Mouse (Mus musculus) liver, embryonic 15.5 days (tissue): ENCODE measurements around the gene Mov10. TPM values are rescaled to one million over a fixed set of nuclear protein-coding genes. Genes with fewer than 3 reads are reported as not detected.
"Not testable (repeated sequence)": the region's sequence is repeated elsewhere in the genome, so short reads cannot be mapped to it uniquely, and the experiment has no call there.

ENCODE experiments used
- ATAC-seq: fragments of 200-750 bp; cut with Nextera tagmentation; 2 replicates; pipeline ENCODE4 v1.8.0; 2017; ENCODE audit warnings: moderate number of reproducible peaks, mild to moderate bottlenecking, moderate library complexity; ENCODE audit not compliant: insufficient read depth
- H3K27ac ChIP-seq: fragments of 300-500 bp; sonication (generic); replicated peaks from 2 replicates; pipeline ENCODE4 v1.5.1; 2015; ENCODE audit warnings: mild to moderate bottlenecking, inconsistent platforms
- H3K27me3 ChIP-seq: fragments of 300-500 bp; sonication (generic); 2 replicates; pipeline ENCODE4 v1.6.1; 2015; ENCODE audit warnings: mild to moderate bottlenecking, inconsistent platforms
- H3K36me3 ChIP-seq: fragments of 300-500 bp; sonication (generic); replicated peaks from 2 replicates; pipeline ENCODE4 v1.6.1; 2015; ENCODE audit warnings: moderate library complexity, mild to moderate bottlenecking, inconsistent platforms
- H3K4me1 ChIP-seq: fragments of 300-500 bp; sonication (generic); replicated peaks from 2 replicates; pipeline ENCODE4 v1.6.1; 2015; ENCODE audit warnings: inconsistent platforms
- H3K4me2 ChIP-seq: fragments of 300-500 bp; sonication (generic); 2 replicates; pipeline ENCODE4 v1.6.1; 2015; ENCODE audit warnings: moderate library complexity, mild to moderate bottlenecking, inconsistent platforms
- H3K4me3 ChIP-seq: fragments of 300-500 bp; sonication (generic); replicated peaks from 2 replicates; pipeline ENCODE4 v1.5.1; 2015; ENCODE audit warnings: mild to moderate bottlenecking, inconsistent platforms
- H3K9ac ChIP-seq: fragments of 300-500 bp; sonication (generic); 2 replicates; pipeline ENCODE4 v1.6.1; 2015; ENCODE audit warnings: moderate library complexity, mild to moderate bottlenecking, inconsistent platforms
- H3K9me3 ChIP-seq: fragments of 300-500 bp; sonication (generic); replicated peaks from 2 replicates; pipeline ENCODE4 v1.6.1; 2016; ENCODE audit warnings: inconsistent platforms
- WGBS: fragments of 180-500 bp; shearing (Covaris S2); methylation state at CpG from one replicate; pipeline ENCODE4 v1.1.7; 2015; ENCODE audit warnings: mixed read lengths; ENCODE audit not compliant: insufficient replicate concordance; 5-methylcytosine and 5-hydroxymethylcytosine counted together
- polyA plus RNA-seq: library from polyadenylated mRNA; unstranded; fragments of >200 nt; fragmentation: Nextera tagmentation; extraction: Ambion mirVana; gene quantifications from 2 replicates; pipeline ENCODE4 v1.2.1, GENCODE M21; 2015

Mov10 gene
- polyA plus RNA-seq, 1 experiment from 2014 or later = 27.6 TPM

DNA sequence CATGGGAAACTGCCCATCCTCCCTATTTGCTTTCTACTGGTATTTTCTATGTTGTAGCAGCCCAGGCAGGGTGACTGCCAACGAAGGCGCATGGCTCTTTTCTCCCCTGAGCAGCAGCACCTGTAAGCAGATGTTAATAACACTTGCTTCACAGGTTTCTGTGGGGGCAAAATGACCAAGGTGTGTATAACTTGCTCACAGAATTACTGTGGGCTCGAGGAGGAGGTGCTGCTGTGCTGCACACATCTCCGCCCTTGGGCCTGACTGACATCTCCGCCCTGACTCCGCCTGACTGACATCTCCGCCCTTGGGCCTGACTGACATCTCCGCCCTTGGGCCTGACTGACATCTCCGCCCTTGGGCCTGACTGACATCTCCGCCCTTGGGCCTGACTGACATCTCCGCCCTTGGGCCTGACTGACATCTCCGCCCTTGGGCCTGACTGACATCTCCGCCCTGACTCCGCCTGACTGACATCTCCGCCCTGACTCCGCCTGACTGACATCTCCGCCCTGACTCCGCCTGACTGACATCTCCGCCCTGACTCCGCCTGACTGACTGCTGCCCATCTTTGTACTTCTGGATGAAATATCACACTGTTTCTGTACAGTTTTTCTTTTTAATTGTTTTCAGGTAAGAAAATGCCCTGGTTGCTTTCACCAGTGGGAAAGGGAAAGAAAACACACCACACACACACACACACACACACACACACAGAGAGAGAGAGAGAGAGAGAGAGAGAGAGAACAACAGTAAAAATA, 56.1 kb downstream of the Mov10 start:
- H3K36me3 ChIP-seq, H3K9ac ChIP-seq, H3K9me3 ChIP-seq: not testable (repeated sequence)
- Histone ChIP-seq H3K4me3 (peak overlapping the region; percentile 25), H3K4me1 (peaks cover 38% of the 10 kb centered on the region), H3K27me3 (peaks cover 27% of the 10 kb centered on the region), H3K27ac (peak overlapping the region; percentile 83), H3K4me2 (peak overlapping the region; percentile 66)
- peak; percentile 73 for ATAC-seq
- WGBS = 11% methylated on average over 20 of the region's 20 CpGs

DNA sequence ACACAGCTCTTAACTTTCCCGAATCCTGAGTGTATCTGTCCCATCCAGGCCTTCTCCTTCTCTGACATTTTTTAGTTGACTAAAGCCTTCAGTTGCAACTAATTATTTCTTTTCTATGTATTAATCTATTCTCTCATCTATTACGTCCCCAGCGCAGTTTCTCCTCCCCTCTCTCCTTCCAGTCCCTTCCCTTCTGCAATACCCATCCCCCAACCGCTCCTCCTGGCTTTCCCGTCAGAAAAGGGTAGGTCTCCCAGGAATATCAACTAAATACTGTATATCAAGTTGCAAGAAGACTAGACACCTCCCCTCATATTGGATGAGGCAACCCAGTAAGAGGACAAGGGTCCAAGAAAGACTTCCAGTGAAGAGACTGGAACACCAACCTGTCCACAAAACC, 59.5 kb downstream of the Mov10 start:
- peak overlapping the region; percentile 82 for H3K4me2 ChIP-seq
- no peak overlapping the region for H3K27ac ChIP-seq
- H3K27me3 ChIP-seq = peaks cover 37% of the 10 kb centered on the region
- WGBS = 18% methylated on average over 5 of the region's 5 CpGs
- ATAC-seq = no peak
- no peaks in the 10 kb centered on the region for H3K9me3 ChIP-seq
- peaks cover 38% of the 10 kb centered on the region for H3K4me1 ChIP-seq
- H3K9ac ChIP-seq = peak overlapping the region; percentile 49; the same call in 1 of the 2 replicates
- H3K4me3 ChIP-seq = peak overlapping the region; percentile 49
- no peaks in the 10 kb centered on the region for H3K36me3 ChIP-seq

DNA sequence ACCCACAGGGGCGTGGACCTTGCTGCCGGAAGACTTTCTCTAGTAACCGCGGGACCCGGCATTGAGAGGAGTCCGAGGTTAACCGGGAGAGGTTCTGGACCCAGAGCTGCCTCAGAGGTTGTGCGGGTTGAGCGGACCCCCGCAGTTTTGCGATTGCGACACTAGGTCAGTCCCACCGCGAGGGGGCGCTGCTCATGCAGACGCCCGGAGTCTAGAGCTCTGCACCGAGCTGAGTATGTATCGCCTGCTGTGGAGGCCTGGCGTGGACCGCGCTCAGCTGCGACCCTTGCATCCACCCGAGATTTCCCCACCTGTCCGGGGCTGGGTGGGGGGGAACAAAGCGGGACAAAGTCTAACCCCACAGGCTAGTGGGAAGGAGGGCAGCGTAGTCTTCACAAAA, 60.0 kb downstream of the Mov10 start:
- peaks cover 41% of the 10 kb centered on the region for H3K27me3 ChIP-seq
- no peaks in the 10 kb centered on the region for H3K9me3 ChIP-seq
- peaks cover 33% of the 10 kb centered on the region for H3K4me1 ChIP-seq
- WGBS = 2% methylated on average over 27 of the region's 27 CpGs
- peak overlapping the region; percentile 49; the same call in 1 of the 2 replicates for H3K9ac ChIP-seq
- peak overlapping the region; percentile 49 for H3K4me3 ChIP-seq
- no peaks in the 10 kb centered on the region for H3K36me3 ChIP-seq
- H3K4me2 ChIP-seq = peak overlapping the region; percentile 82
- ATAC-seq = peak; percentile 45; the same call in 1 of the 2 replicates
- no peak overlapping the region for H3K27ac ChIP-seq

GRCm38 (mm10) chr3:104752845-104753244, 65.5 kb downstream of the Mov10 start:
- 16% methylated on average over 17 of the region's 25 CpGs for WGBS
- ATAC-seq, H3K4me3 ChIP-seq, H3K9ac ChIP-seq, H3K36me3 ChIP-seq, H3K9me3 ChIP-seq, H3K27ac ChIP-seq, H3K4me1 ChIP-seq: not testable (repeated sequence)
- Histone ChIP-seq H3K4me2 (peak overlapping the region; percentile 36; the same call in 1 of the 2 replicates), H3K27me3 (peaks cover 28% of the 10 kb centered on the region)

Other genes with a start within 250 kb of the Mov10 start
- gene Slc16a1, start 179.9 kb downstream of the Mov10 start, polyA plus RNA-seq = 86.3 and 95.2 TPM in 2 replicates
- 0.24 and 0.64 TPM in 2 replicates for gene Ppm1j, start 37.5 kb downstream of the Mov10 start, polyA plus RNA-seq
- not detected in 2 replicates for gene Fam19a3, start 36.7 kb downstream of the Mov10 start, polyA plus RNA-seq
- gene Rhoc, start 30.2 kb downstream of the Mov10 start, polyA plus RNA-seq = 20.5 and 21.5 TPM in 2 replicates
- 11.2 and 13.9 TPM in 2 replicates for gene St7l, start 45.4 kb upstream of the Mov10 start, polyA plus RNA-seq
- gene Capza1, start 45.9 kb upstream of the Mov10 start, polyA plus RNA-seq = 79.3 and 80.7 TPM in 2 replicates
- gene Wnt2b, start 143.4 kb upstream of the Mov10 start, polyA plus RNA-seq = 0.05 and 0.20 TPM in 2 replicates
- gene Cttnbp2nl, start 234.6 kb upstream of the Mov10 start, polyA plus RNA-seq = 2.1 and 2.2 TPM in 2 replicates
- gene 4930564D02Rik, start 248.3 kb upstream of the Mov10 start, polyA plus RNA-seq = not detected in 2 replicates